In the genomic region with DNA sequence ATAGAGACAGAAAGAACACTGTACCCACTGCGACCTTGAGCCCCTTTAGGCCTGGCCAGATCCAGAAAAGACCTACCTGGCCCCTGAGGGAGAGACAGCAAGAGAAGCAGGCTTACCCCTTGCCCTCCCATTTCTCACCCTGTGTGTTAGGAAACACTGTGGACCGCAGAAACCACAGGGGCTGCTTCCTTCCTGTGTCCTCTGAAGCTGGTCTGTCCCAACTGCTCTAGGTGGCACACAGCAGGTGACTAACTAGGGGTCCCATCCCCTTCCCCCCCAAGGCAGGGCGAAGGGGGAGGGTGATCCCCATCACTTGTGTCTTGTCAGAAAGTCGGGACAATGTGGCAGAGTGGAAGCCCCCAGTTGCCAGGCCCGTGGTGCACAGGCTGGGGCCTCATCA, we compare ENCODE assay signal across 13 mouse cellular contexts.
DNase-seq lines count a peak whose midpoint lies in the region; ATAC-seq and TF ChIP-seq lines count a peak whose summit lies in the region.
"Had no signal": no experiment of that assay in that cellular context is flagged by ENCODE, and none has a peak within 500 bp of the region (broad histone marks: within the 10 kb centered on the region; RNA-seq: fewer than 3 reads in every experiment).

No protein-coding gene starts in this region.

- 0 out of 2 replicates have a peak, but pooled peaks cover 2% of the 10 kb centered on the region for H3K27me3 ChIP-seq in hindbrain, embryonic 12.5 days
- H3K27me3 ChIP-seq in hindbrain, embryonic 16.5 days (replicated peaks; ENCODE audit: control insufficient read depth, insufficient read depth, low read length) = no peaks in the 10 kb centered on the region
- H3K27me3 ChIP-seq in stomach, postnatal 0 days (ENCODE audit: control insufficient read depth, insufficient read depth, low read length) = no peaks in the 10 kb centered on the region

- TF ChIP-seq CTCF in stomach, postnatal 0 days (IDR thresholded peaks at IDR 0.05; ENCODE audit: low read depth) = no peak

- WGBS in hindbrain, embryonic 12.5 days = 81% methylated on average over 5 of the region's 5 CpGs
- WGBS in hindbrain, embryonic 16.5 days = 81% methylated on average over 5 of the region's 5 CpGs
- 75% methylated on average over 5 of the region's 5 CpGs for whole genome bisulfite sequencing in stomach, postnatal 0 days

- no peak overlapping the region for H3K4me3 ChIP-seq in hindbrain, embryonic 12.5 days
- H3K4me3 ChIP-seq in hindbrain, embryonic 16.5 days (ENCODE audit: low read length) = no peak overlapping the region
- H3K4me3 ChIP-seq in stomach, postnatal 0 days (ENCODE audit: low read depth, low read length) = no peak overlapping the region

- H3K9ac ChIP-seq in hindbrain, embryonic 12.5 days = no peak overlapping the region
- H3K9ac ChIP-seq in hindbrain, embryonic 16.5 days (ENCODE audit: low read depth, low read length) = no peak overlapping the region
- no peak overlapping the region for H3K9ac ChIP-seq in stomach, postnatal 0 days (ENCODE audit: low read length)

- H3K36me3 ChIP-seq in hindbrain, embryonic 12.5 days = no peaks in the 10 kb centered on the region
- H3K36me3 ChIP-seq in hindbrain, embryonic 16.5 days (ENCODE audit: control insufficient read depth, insufficient read depth, low read length) = no peaks in the 10 kb centered on the region
- no peaks in the 10 kb centered on the region for H3K36me3 ChIP-seq in stomach, postnatal 0 days (ENCODE audit: control insufficient read depth, insufficient read depth, low read length)

- no peaks in the 10 kb centered on the region for H3K9me3 ChIP-seq in hindbrain, embryonic 12.5 days (replicated peaks)
- H3K9me3 ChIP-seq in hindbrain, embryonic 16.5 days (ENCODE audit: control insufficient read depth, low read length) = no peaks in the 10 kb centered on the region
- H3K9me3 ChIP-seq in stomach, postnatal 0 days (ENCODE audit: control insufficient read depth, low read length) = no peaks in the 10 kb centered on the region

- DNase-seq in CD4-positive helper T cell, adult 2 months (ENCODE audit: low read depth, low spot score) = peak; percentile 69
- DNase-seq in cerebellum, postnatal 14 days = no peak
- DNase-seq in stomach, postnatal 0 days (ENCODE audit: low spot score) = no peak
- DNase-seq in adrenal gland, postnatal 10 days = no peak
- DNase-seq: cerebellum, adult 11 months; kidney, adult 11 months; layer of hippocampus, adult 9-11 months had no signal

- H3K27ac ChIP-seq in hindbrain, embryonic 12.5 days = peak overlapping the region; percentile 63; the same call in 1 of the 2 replicates
- no peak overlapping the region for H3K27ac ChIP-seq in hindbrain, embryonic 16.5 days (ENCODE audit: low read depth, low read length)
- H3K27ac ChIP-seq in stomach, postnatal 0 days (replicated peaks) = no peak overlapping the region
- H3K27ac ChIP-seq: macrophage had no signal

- H3K4me1 ChIP-seq in hindbrain, embryonic 12.5 days = peaks cover 37% of the 10 kb centered on the region
- no peaks in the 10 kb centered on the region; the same call in none of the 2 replicates for H3K4me1 ChIP-seq in hindbrain, embryonic 16.5 days (ENCODE audit: control insufficient read depth, insufficient read depth, low read depth, low read length)
- H3K4me1 ChIP-seq in stomach, postnatal 0 days (replicated peaks; ENCODE audit: control insufficient read depth, insufficient read depth) = no peaks in the 10 kb centered on the region

- H3K4me2 ChIP-seq in hindbrain, embryonic 12.5 days (replicated peaks) = no peak overlapping the region
- H3K4me2 ChIP-seq in hindbrain, embryonic 16.5 days (ENCODE audit: low read length) = no peak overlapping the region
- H3K4me2 ChIP-seq in stomach, postnatal 0 days (replicated peaks; ENCODE audit: low read depth) = no peak overlapping the region
- H3K4me2 ChIP-seq: heart, embryonic 11.5 days had no signal

- TF ChIP-seq EP300 in stomach, postnatal 0 days (optimal IDR thresholded peaks at IDR 0.05) = no peak

- ATAC-seq in hindbrain, embryonic 12.5 days (ENCODE audit: low FRiP score) = no peak
- no peak for ATAC-seq in hindbrain, embryonic 16.5 days
- peak; percentile 75 for ATAC-seq in granulocyte monocyte progenitor cell, adult 5-6 weeks (replicated peaks; ENCODE audit: poor library complexity, severe bottlenecking)
- ATAC-seq in neutrophil, adult 5-6 weeks (ENCODE audit: extremely low read depth, insufficient number of reproducible peaks, low FRiP score, poor library complexity, severe bottlenecking) = peak; percentile 72
- ATAC-seq in stomach, postnatal 0 days (ENCODE audit: low FRiP score, low TSS enrichment) = no peak

Comparison
In these comparisons a context has a peak if more than half of its experiments do, and no peak if none do; other contexts are left out.
1. ATAC-seq: peak in granulocyte monocyte progenitor cell, adult 5-6 weeks (single experiment) and neutrophil, adult 5-6 weeks (single experiment); none in hindbrain, embryonic 12.5 days (single experiment), hindbrain, embryonic 16.5 days (single experiment) and stomach, postnatal 0 days (single experiment).